Mouse (Mus musculus): ENCODE data around the gene Zfp691. TPM values are rescaled to one million over a fixed set of nuclear protein-coding genes. Genes with fewer than 3 reads are reported as not detected.

The Zfp691 gene
- total RNA-seq, 1 experiment = 5.4 TPM

GRCm38 (mm10) chr4:119192757-119193156 is 18.8 kb upstream of the Zfp691 start:
- no peak for DNase-seq (ENCODE audit: low read depth, low spot score)
- in situ Hi-C loops (cut with MboI; ENCODE audit: low sequenced_read_pairs in 2 of 2, unreplicated experiment in 2 of 2) = no loop called here
- Histone ChIP-seq H3K4me3 (ENCODE audit: insufficient read depth in 1 of 2, low read depth in 1 of 2, low read length in 2 of 2, poor library complexity in 1 of 2, severe bottlenecking in 1 of 2) (no peak overlapping the region), H3K9me3 (ENCODE audit: control insufficient read depth, insufficient read depth, low read depth, low read length) (no peaks in the 10 kb centered on the region), H3K27ac (ENCODE audit: insufficient read depth, low read depth, low read length, poor library complexity, severe bottlenecking) (no peak overlapping the region), H3K4me1 (ENCODE audit: control insufficient read depth in 2 of 2, insufficient read depth in 2 of 2, low read length in 2 of 2, poor library complexity in 1 of 2) (peaks cover 2% of the 10 kb centered on the region in 2 experiments; a peak in 2 of 4 replicates), H3K9ac (ENCODE audit: insufficient read depth, low read depth, low read length, poor library complexity, severe bottlenecking) (no peak overlapping the region), H3K36me3 (ENCODE audit: control insufficient read depth, insufficient read depth, low read length, poor library complexity, severe bottlenecking) (no peaks in the 10 kb centered on the region)
- TF ChIP-seq ZC3H11A (IDR thresholded peaks at IDR 0.05; ENCODE audit: borderline replicate concordance, low read depth, low read length) (no peak), CHD2 (IDR thresholded peaks at IDR 0.05; ENCODE audit: low read depth, low read length) (no peak), HCFC1 (IDR thresholded peaks at IDR 0.05; ENCODE audit: borderline replicate concordance, insufficient read depth, low read length) (no peak), MAFK (IDR thresholded peaks at IDR 0.05; ENCODE audit: insufficient read depth, low read depth, low read length) (no peak), ZNF384 (IDR thresholded peaks at IDR 0.05; ENCODE audit: low read depth, low read length) (no peak)

- Histone ChIP-seq H3K4me1 (ENCODE audit: control insufficient read depth in 2 of 2, insufficient read depth in 2 of 2, low read length in 2 of 2, poor library complexity in 1 of 2) (peaks cover 2% of the 10 kb centered on the region in 2 experiments; a peak in 2 of 4 replicates), H3K36me3 (ENCODE audit: control insufficient read depth, insufficient read depth, low read length, poor library complexity, severe bottlenecking) (no peaks in the 10 kb centered on the region), H3K9ac (ENCODE audit: insufficient read depth, low read depth, low read length, poor library complexity, severe bottlenecking) (no peak overlapping the region), H3K27ac (ENCODE audit: insufficient read depth, low read depth, low read length, poor library complexity, severe bottlenecking) (no peak overlapping the region), H3K4me3 (ENCODE audit: insufficient read depth in 1 of 2, low read depth in 1 of 2, low read length in 2 of 2, poor library complexity in 1 of 2, severe bottlenecking in 1 of 2) (no peak overlapping the region), H3K9me3 (ENCODE audit: control insufficient read depth, insufficient read depth, low read depth, low read length) (no peaks in the 10 kb centered on the region)
- in situ Hi-C loops (cut with MboI; ENCODE audit: low sequenced_read_pairs in 2 of 2, unreplicated experiment in 2 of 2) = no loop called here
- DNase-seq (ENCODE audit: low read depth, low spot score) = no peak
- no peak for TF ChIP-seq ZC3H11A (IDR thresholded peaks at IDR 0.05; ENCODE audit: borderline replicate concordance, low read depth, low read length)
- TF ChIP-seq CHD2 (IDR thresholded peaks at IDR 0.05; ENCODE audit: low read depth, low read length) = no peak
- TF ChIP-seq HCFC1 (IDR thresholded peaks at IDR 0.05; ENCODE audit: borderline replicate concordance, insufficient read depth, low read length) = no peak
- TF ChIP-seq MAFK (IDR thresholded peaks at IDR 0.05; ENCODE audit: insufficient read depth, low read depth, low read length) = no peak
- TF ChIP-seq ZNF384 (IDR thresholded peaks at IDR 0.05; ENCODE audit: low read depth, low read length) = no peak
Measured at GRCm38 (mm10) chr4:119191273-119191672, 17.3 kb upstream of the Zfp691 start.

DNA sequence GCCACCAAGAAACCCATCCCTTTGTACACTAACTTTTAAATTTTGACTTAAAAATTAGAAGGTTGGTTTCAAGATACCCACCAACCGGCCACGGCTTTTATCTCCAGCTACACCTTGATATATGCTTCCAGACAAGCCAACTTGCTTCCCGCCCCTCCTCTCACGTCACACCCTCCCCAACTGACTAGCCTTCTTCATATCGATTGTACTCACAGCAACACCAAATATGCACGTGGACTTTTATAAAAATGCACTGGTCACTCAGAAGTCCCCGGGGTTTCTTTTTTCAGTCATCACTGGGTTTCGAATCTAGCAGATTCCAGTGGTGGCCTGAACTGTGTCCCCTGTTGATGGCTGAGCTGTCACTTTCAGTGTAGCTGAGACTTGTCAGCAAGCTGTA is 16.6 kb upstream of the Zfp691 start:
- no peak for DNase-seq (ENCODE audit: low read depth, low spot score)
- in situ Hi-C loops (cut with MboI; ENCODE audit: low sequenced_read_pairs in 2 of 2, unreplicated experiment in 2 of 2) = no loop called here
- TF ChIP-seq ZC3H11A (IDR thresholded peaks at IDR 0.05; ENCODE audit: borderline replicate concordance, low read depth, low read length) (no peak), CHD2 (IDR thresholded peaks at IDR 0.05; ENCODE audit: low read depth, low read length) (no peak), HCFC1 (IDR thresholded peaks at IDR 0.05; ENCODE audit: borderline replicate concordance, insufficient read depth, low read length) (no peak), MAFK (IDR thresholded peaks at IDR 0.05; ENCODE audit: insufficient read depth, low read depth, low read length) (no peak), ZNF384 (IDR thresholded peaks at IDR 0.05; ENCODE audit: low read depth, low read length) (no peak)

DNA sequence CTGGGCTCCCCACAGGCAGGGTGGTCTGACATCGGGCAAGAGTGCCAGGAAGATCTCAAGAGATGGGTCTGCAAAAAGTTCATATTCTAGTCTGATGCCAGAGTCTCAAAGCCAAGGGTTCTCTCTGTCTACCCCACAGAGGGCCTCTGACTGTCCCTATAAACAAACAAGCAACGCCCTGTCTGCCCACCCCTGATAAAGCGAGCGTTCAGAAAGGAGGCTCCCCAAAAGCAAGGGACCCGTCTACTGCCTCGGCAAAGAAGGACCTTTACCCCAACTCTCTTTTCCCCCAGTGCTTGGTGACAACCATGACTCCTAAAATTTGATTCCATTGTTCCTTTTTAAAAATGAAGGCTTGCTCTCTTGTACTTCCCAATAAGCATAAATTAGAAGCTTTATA is 15.9 kb upstream of the Zfp691 start, which contains the start of gene Ermap:
TSS of gene Ermap (minus strand) at position 148 of the 400 bp plus-strand sequence.
- TF ChIP-seq ZC3H11A (IDR thresholded peaks at IDR 0.05; ENCODE audit: borderline replicate concordance, low read depth, low read length) (no peak), ZNF384 (IDR thresholded peaks at IDR 0.05; ENCODE audit: low read depth, low read length) (no peak), CHD2 (IDR thresholded peaks at IDR 0.05; ENCODE audit: low read depth, low read length) (no peak), HCFC1 (IDR thresholded peaks at IDR 0.05; ENCODE audit: borderline replicate concordance, insufficient read depth, low read length) (no peak), MAFK (IDR thresholded peaks at IDR 0.05; ENCODE audit: insufficient read depth, low read depth, low read length) (no peak)
- H3K9ac ChIP-seq (ENCODE audit: insufficient read depth, low read depth, low read length, poor library complexity, severe bottlenecking) = no peak within 1 kb of the TSS
- no peaks in the 10 kb centered on the region for H3K9me3 ChIP-seq (ENCODE audit: control insufficient read depth, insufficient read depth, low read depth, low read length)
- no peak within 1 kb of the TSS for H3K4me3 ChIP-seq (ENCODE audit: insufficient read depth in 1 of 2, low read depth in 1 of 2, low read length in 2 of 2, poor library complexity in 1 of 2, severe bottlenecking in 1 of 2)
- DNase-seq (ENCODE audit: low read depth, low spot score) = no peak
- no peaks in the 10 kb centered on the region for H3K4me1 ChIP-seq (ENCODE audit: control insufficient read depth in 2 of 2, insufficient read depth in 2 of 2, low read length in 2 of 2, poor library complexity in 1 of 2)
- H3K36me3 ChIP-seq (ENCODE audit: control insufficient read depth, insufficient read depth, low read length, poor library complexity, severe bottlenecking) = no peaks in the 10 kb centered on the region
- no peak within 1 kb of the TSS for H3K27ac ChIP-seq (ENCODE audit: insufficient read depth, low read depth, low read length, poor library complexity, severe bottlenecking)
- in situ Hi-C loops (cut with MboI; ENCODE audit: low sequenced_read_pairs in 2 of 2, unreplicated experiment in 2 of 2) = no loop called here

More for the DNA sequence above, 16.6 kb upstream of the Zfp691 start:
- Histone ChIP-seq H3K4me3 (ENCODE audit: insufficient read depth in 1 of 2, low read depth in 1 of 2, low read length in 2 of 2, poor library complexity in 1 of 2, severe bottlenecking in 1 of 2) (no peak overlapping the region), H3K9ac (ENCODE audit: insufficient read depth, low read depth, low read length, poor library complexity, severe bottlenecking) (no peak overlapping the region), H3K36me3 (ENCODE audit: control insufficient read depth, insufficient read depth, low read length, poor library complexity, severe bottlenecking) (no peaks in the 10 kb centered on the region), H3K9me3 (ENCODE audit: control insufficient read depth, insufficient read depth, low read depth, low read length) (no peaks in the 10 kb centered on the region), H3K27ac (ENCODE audit: insufficient read depth, low read depth, low read length, poor library complexity, severe bottlenecking) (no peak overlapping the region), H3K4me1 (ENCODE audit: control insufficient read depth in 2 of 2, insufficient read depth in 2 of 2, low read length in 2 of 2, poor library complexity in 1 of 2) (peaks cover 0 to under 1% of the 10 kb centered on the region in 2 experiments; a peak in 1 of 4 replicates)

Measured in ES-E14 (cell line).